Mouse (Mus musculus) neural tube, embryonic 11.5 days (tissue): ENCODE results near the gene Fat1. TPM values are rescaled to one million over a fixed set of nuclear protein-coding genes. Genes with fewer than 3 reads are reported as not detected.

Source experiments
- ATAC-seq: fragments of 200-750 bp; cut with Nextera tagmentation; 2 replicates; pipeline ENCODE4 v1.8.0; 2017; ENCODE audit warnings: moderate number of reproducible peaks, mild to moderate bottlenecking, moderate TSS enrichment, moderate library complexity; ENCODE audit not compliant: insufficient read depth, low FRiP score, low TSS enrichment
- DNase-seq: peaks from one replicate; pipeline ENCODE4 v3.0.0-alpha.2; 2015; ENCODE audit warnings: low spot score
- H3K27ac ChIP-seq: fragments of 300-500 bp; sonication (generic); 2 replicates; pipeline ENCODE4 v1.5.1; 2014; ENCODE audit warnings: low read depth, mild to moderate bottlenecking, low read length
- H3K27me3 ChIP-seq: fragments of 300-500 bp; sonication (generic); 2 replicates; pipeline ENCODE4 v1.6.1; 2014; ENCODE audit warnings: mild to moderate bottlenecking, low read length, mixed read lengths; ENCODE audit not compliant: control insufficient read depth, insufficient read depth
- H3K36me3 ChIP-seq: fragments of 300-500 bp; sonication (generic); 2 replicates; pipeline ENCODE4 v1.6.1; 2014; ENCODE audit warnings: mild to moderate bottlenecking, low read length, moderate library complexity, mixed read lengths; ENCODE audit not compliant: control insufficient read depth, insufficient read depth
- H3K4me1 ChIP-seq: fragments of 300-500 bp; sonication (generic); 2 replicates; pipeline ENCODE4 v1.6.1; 2014; ENCODE audit warnings: low read length, mixed read lengths; ENCODE audit not compliant: control insufficient read depth, insufficient read depth
- H3K4me2 ChIP-seq: fragments of 300-500 bp; sonication (generic); 2 replicates; pipeline ENCODE4 v1.6.1; 2014; ENCODE audit warnings: low read depth, mild to moderate bottlenecking, moderate library complexity
- H3K4me3 ChIP-seq: fragments of 300-500 bp; sonication (generic); 2 replicates; pipeline ENCODE4 v1.5.1; 2014; ENCODE audit warnings: low read depth, low read length
- H3K9ac ChIP-seq: fragments of 300-500 bp; sonication (generic); 2 replicates; pipeline ENCODE4 v1.6.1; 2014; ENCODE audit warnings: mild to moderate bottlenecking, low read length
- H3K9me3 ChIP-seq: fragments of 300-500 bp; sonication (generic); 2 replicates; pipeline ENCODE4 v1.6.1; 2016; ENCODE audit warnings: low read length; ENCODE audit not compliant: control insufficient read depth
- WGBS: fragments of 180-500 bp; shearing (Covaris S2); extraction: QIAGEN DNeasy Blood & Tissue Kit; methylation state at CpG from one replicate; pipeline ENCODE4 v1.1.7; 2014; 5-methylcytosine and 5-hydroxymethylcytosine counted together
- polyA plus RNA-seq: library from polyadenylated mRNA; unstranded; fragments of >200 nt; fragmentation: Nextera tagmentation; extraction: Ambion mirVana; gene quantifications from 2 replicates; pipeline ENCODE4 v1.2.1, GENCODE M21; 2014

Gene Fat1
- polyA plus RNA-seq, 1 experiment from 2014 or later: 23.3 TPM

- DNase-seq (no peak), ATAC-seq (no peak)
- H3K4me1 ChIP-seq: no peaks in the 10 kb centered on the region
- no peak overlapping the region for H3K4me3 ChIP-seq
- 63% methylated on average over 3 of the region's 3 CpGs for WGBS
- H3K9ac ChIP-seq: no peak overlapping the region
- no peak overlapping the region for H3K27ac ChIP-seq
- H3K4me2 ChIP-seq: no peak overlapping the region
- no peaks in the 10 kb centered on the region for H3K27me3 ChIP-seq
- H3K36me3 ChIP-seq: no peaks in the 10 kb centered on the region
- no peaks in the 10 kb centered on the region for H3K9me3 ChIP-seq
Measured at GRCm38 (mm10) chr8:45093599-45093998, 158.4 kb downstream of the Fat1 start.

Other genes with a start within 250 kb of the Fat1 start
- 0.15 TPM in 1 of 2 replicates, not detected in the other for gene Mtnr1a, start 133.7 kb downstream of the Fat1 start, polyA plus RNA-seq